Mouse (Mus musculus) urinary bladder, postnatal 25 days (tissue): ENCODE results near the gene B2m.

Experiments used
- DNase-seq: peaks from one replicate; pipeline ENCODE4 v3.0.0; 2022; ENCODE audit warnings: low spot score

B2m gene

DNA sequence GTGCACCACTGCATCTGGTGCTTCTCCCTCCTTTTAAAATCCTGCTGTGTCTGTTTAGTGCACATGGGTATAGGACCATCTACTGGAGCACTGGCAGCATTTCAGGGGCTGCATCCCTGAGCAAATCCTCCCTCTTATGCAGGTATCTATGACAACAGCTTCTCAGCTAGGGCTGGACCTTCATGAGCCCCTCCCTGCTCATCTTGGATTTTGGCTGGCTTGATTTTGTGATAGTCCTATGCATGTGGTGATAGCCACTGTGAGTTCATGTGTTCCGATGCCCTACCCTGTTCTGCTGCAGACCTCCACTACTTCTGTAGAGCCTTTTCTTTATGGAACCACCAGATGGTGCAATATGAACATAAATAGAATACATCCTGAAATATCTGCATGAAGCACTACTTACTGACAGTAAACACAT, 47.0 kb downstream of the B2m start:
- DNase-seq = no peak

DNA sequence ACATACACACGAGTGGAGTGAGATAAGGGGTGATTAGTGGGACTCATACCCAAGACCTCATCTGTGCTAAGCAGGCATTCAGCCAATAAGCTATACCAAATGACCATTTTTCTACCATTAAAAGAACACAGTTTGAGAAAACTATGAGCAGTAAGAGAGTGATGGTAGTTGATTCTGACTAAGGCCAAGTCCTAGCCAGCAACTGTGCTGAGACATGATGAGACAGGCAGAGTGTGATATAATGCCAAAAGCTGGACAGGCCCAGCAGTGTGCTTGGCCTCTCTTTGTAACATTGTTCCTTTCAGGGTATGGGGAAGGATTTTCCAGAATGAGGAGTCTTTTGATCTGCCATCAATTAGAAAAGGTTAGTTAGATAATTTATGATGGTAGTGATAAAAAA, 54.0 kb downstream of the B2m start:
- no peak for DNase-seq
